Mouse (Mus musculus): Measurements from ENCODE around the gene Rbm4b.

DNA sequence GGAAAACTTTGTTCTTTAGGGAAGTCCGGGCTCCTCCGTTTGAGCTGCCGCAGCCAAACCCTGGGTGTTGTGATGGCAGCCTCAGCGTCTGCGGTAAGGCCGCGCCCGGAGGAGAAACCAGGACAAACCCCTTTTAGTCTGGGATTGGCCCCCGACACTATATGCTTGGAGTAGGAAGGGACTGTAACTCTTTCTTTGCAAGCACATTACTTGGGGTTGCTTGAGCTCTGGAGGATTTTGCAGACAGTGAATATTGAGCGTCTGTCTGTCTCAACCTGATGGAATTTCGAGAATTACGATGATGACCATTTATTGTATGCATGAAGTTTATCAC lies 55.6 kb downstream of the Rbm4b start:
- no peak for TF ChIP-seq FLI1 (IDR thresholded peaks at IDR 0.05; ENCODE audit: low read length)
- TF ChIP-seq GATA1 (IDR thresholded peaks at IDR 0.05; ENCODE audit: borderline replicate concordance, low read length) = no peak
